Mouse (Mus musculus) thymus, postnatal 25 days (tissue): Measurements from ENCODE around the gene Zscan4-ps1.
"Not testable (repeated sequence)": the region's sequence is repeated elsewhere in the genome, so short reads cannot be mapped to it uniquely, and the experiment has no call there.

Experiments
- DNase-seq: peaks from one replicate; pipeline ENCODE4 v3.0.0; 2022

Gene Zscan4-ps1

DNA sequence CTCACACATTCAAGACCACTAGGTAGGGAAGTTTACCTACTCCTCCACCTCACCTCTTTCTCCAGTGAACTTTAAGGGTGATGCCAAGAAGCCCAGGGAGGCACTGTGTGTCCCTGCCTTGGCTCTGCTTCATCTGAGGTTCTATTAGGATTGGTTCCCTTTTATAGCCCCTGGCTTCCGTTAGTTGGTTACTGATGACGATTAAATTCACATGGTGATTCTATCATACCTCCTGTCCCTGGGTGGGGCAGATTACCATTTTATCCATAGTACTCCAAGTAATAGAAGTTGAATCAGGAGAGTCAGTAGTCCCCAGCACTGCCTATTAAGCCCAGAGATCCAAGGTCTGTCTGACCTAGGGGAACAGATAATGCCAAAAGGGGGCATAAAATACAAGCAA is at the start of gene Zscan4-ps1:
TSS of gene Zscan4-ps1 (minus strand) at position 101 of the 400 bp plus-strand sequence.
- DNase-seq, result not testable (repeated sequence)
